Mouse (Mus musculus) liver, postnatal 0 days (tissue): ENCODE results near the gene Gm49392.

Experiments
- CTCF ChIP-seq: sonication (generic); IDR thresholded peaks from 2 replicates; pipeline ENCODE4 v1.5.1; 2016; ENCODE audit warnings: antibody characterized with exemption, low read depth
- EP300 ChIP-seq: IDR thresholded peaks from 2 replicates; pipeline ENCODE4 v1.6.1; 2016; ENCODE audit warnings: antibody characterized with exemption, low read depth, mild to moderate bottlenecking

- no peak for TF ChIP-seq CTCF
- TF ChIP-seq EP300, result no peak
Measured at GRCm38 (mm10) chr13:60809690-60810089, 87.0 kb downstream of the Gm49392 start.
